Mouse (Mus musculus) heart, postnatal 10 days (tissue): ENCODE data around the gene Fam198a. TPM values are rescaled to one million over a fixed set of nuclear protein-coding genes. Genes with fewer than 3 reads are reported as not detected.

Source experiments
- DNase-seq, 2 experiments: peaks; one replicate each; pipeline ENCODE4 v3.0.0; 2021
- intact Hi-C: fragments of 180-260 bp; cut with DNase I; formaldehyde crosslinking; loops from one replicate; pipeline ENCODE4 v1.15.1; 2025
- total RNA-seq, 2 experiments: library from RNA; stranded (reverse); gene quantifications; 2 replicates each; pipeline ENCODE4 v1.2.3; 2021

Fam198a gene
- total RNA-seq, 2 experiments from 2014 or later, result 2.2 to 2.6 TPM

GRCm38 (mm10) chr9:121981046-121981445, 30.3 kb downstream of the Fam198a start:
- DNase-seq, result no peak
- intact Hi-C loops, result no loop called here

- intact Hi-C loops, result no loop called here
- DNase-seq, result no peak
Measured at GRCm38 (mm10) chr9:121981466-121982105, 30.8 kb downstream of the Fam198a start.

GRCm38 (mm10) chr9:121982214-121982613, 31.4 kb downstream of the Fam198a start:
- no peak for DNase-seq
- intact Hi-C loops, result no loop called here

GRCm38 (mm10) chr9:121982665-121983064, 31.9 kb downstream of the Fam198a start:
- intact Hi-C loops, result no loop called here
- no peak for DNase-seq

DNA sequence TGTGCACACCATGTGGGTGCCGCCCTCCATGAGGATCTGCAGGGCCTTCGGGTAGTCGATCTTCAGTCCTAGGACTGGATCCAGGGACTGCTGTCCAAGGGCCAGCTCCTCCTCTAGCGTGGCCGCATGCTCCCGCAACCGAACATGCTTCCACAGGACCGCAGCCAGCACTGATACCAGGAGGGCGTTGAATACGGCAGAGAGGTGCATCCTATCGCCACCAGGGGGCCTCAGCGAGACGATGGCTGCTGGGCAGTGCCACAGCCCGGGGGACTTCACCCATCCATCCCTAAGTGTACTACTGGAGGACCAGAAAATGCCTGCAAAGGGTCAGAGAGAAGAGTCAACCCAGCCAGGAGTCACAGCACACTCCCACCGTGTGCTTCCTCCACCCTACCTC, 32.7 kb downstream of the Fam198a start:
- peak; percentile 74 to 87 for DNase-seq
- intact Hi-C loops, result no loop called here

DNA sequence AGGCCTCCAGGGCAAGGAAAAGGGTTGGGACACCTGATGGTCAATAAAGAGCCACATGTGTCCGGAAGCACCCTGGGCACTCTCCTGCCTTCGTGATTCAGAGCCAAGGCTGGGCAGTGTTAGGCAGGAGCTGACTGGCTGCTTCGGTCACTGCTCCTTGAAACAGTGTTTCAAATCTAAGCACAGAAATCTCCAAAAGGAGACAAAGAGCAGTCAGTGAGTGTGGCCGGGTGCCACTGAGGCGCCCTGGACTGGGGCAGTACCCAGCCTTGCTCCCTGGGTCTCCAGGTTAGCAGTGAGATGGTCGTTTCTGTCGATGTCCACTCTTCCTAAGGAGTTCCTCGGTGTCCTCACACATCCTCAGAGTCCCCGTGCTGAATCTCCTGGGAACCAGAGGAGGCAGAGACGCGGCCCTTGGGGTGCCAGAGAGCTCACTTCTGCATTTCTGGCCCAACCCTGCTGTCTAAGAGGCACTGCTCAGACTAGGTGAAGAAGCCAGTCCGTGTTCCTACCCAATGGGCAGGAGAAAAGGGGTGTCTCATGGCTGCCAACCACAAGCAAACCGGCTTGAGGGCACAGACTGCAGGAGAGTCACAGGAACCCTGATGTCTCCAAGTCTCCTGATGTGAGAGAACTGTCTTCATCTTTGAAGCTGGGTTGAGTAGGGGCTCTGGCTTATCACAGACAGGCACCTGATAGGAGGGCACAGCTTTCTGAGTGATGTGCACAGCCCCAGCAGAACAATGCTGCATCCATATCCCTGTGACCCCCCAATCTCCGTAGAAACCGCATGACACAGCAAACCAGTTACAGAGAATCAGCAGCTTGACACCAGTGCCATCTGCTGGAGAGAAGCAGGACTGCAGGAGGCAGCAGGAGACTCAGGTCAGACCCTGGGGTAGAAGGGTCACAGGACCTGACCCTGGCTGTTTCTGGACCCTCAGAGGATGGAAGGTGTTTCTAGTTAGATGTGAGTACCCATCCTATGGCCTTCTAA, 34.0 kb downstream of the Fam198a start:
- intact Hi-C loops, result loop anchor here (1.0 to 5.0 kb wide), 4 partner anchors 37 to 152 kb away; no protein-coding TSS in a partner anchor

GRCm38 (mm10) chr9:121988910-121989309, 38.1 kb downstream of the Fam198a start:
- intact Hi-C loops, result loop anchor here (5.0 kb wide), 1 partner anchor 157 kb away; no protein-coding TSS in a partner anchor
- DNase-seq, result no peak

More for the DNA sequence above, 34.0 kb downstream of the Fam198a start:
- peak; percentile 76 to 88 for DNase-seq

DNA sequence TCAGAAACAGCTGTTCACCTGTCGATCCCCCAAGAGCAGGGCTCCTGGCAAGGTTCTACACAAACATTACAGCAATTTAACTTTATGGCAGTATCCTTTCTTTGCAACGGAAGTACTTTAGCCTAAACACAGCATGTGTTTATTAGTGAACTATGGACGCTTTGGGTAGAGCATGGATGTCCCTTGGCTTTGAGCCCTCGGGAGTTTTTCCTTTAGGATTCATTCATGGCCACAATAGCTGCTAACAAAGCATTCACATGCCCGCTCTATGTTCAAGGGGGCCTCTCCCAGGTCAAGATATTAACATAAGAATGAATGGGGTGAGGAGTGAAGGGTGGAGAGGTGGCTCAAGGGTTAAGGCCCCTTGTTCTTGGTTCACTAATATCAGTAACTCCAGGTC, 38.7 kb downstream of the Fam198a start:
- no peak for DNase-seq
- intact Hi-C loops, result loop anchor here (5.0 kb wide), 1 partner anchor 157 kb away; no protein-coding TSS in a partner anchor

DNA sequence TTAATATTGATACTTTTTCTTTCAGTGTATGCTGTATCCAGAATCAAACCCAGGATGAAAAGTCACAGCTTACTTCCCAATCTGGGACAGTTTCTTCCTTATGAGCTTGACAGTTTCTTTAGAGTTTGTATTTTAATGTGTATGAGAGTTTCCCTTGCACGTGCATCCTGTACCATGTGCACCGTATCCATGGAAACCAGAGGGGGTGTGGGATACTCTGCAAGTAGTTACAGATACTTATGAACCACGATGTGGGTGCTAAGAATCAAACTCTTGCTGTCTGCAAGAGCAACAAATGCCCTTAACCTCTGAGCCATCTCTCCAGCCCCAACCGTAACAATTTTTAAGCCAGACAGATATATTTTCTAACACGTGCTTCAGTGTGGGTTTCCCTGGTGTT, 40.3 kb downstream of the Fam198a start:
- DNase-seq, result no peak
- intact Hi-C loops, result no loop called here

- DNase-seq, result no peak
- intact Hi-C loops, result no loop called here
Measured at GRCm38 (mm10) chr9:121993047-121993446, 42.3 kb downstream of the Fam198a start.

DNA sequence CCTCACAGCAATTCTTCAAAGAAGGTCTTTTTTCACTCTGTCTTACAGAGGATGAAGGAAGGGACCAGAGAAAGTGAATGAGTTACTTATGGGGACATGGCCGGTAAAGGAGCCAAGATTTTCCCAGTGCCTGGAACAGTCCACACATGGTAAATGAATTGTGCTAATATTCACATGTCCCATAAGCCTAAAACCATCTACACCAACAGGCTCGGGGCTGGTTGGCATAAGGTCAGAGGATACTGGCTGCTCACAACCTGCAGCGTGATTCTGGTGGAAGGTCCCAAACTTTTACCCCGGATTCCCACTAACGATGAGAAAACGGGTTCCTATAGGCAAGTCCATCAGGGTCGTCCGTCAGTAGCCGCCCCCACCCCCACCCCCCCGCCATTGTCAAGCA, 44.3 kb downstream of the Fam198a start:
- DNase-seq, result no peak
- intact Hi-C loops, result no loop called here

DNA sequence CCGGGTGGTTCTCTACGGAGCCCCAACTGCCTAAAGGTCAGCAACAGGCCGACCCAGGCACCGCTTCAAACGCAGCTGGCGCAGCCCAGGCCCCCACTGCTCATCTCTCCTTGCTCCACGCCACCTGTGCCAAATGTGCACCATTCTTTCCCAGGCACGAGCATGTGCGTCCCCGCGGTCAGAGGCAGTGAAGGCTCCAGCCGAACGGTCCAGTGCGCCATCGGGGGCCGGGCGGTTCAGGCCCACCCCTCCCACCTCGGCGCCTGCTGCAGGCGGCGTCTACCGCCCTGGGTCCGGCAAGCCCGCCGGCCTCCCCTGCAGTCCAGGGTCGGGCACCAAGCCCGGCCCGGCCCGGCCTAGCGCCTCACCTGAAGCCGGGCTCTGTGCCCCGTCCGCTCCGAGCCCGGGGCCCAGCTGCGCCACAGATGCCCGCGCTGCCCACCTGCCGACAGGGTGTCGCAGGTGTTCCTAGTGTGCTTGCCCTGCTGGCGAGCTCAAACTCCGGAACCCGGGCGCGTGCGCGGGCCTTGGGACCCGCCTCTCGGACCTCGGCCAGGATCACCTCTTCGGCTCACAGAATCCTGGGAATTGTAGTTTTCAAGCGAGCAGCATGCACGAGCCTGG, 44.8 kb downstream of the Fam198a start:
- peak; percentile 88 to 90 for DNase-seq

GRCm38 (mm10) chr9:121997010-121997409, 46.2 kb downstream of the Fam198a start, which contains the start of gene Pomgnt2:
Gene Pomgnt2, minus strand, starts transcription at chr9:121997110.
- no peak for DNase-seq
- intact Hi-C loops, result no loop called here

More for the DNA sequence above, 44.8 kb downstream of the Fam198a start:
- intact Hi-C loops, result no loop called here

DNA sequence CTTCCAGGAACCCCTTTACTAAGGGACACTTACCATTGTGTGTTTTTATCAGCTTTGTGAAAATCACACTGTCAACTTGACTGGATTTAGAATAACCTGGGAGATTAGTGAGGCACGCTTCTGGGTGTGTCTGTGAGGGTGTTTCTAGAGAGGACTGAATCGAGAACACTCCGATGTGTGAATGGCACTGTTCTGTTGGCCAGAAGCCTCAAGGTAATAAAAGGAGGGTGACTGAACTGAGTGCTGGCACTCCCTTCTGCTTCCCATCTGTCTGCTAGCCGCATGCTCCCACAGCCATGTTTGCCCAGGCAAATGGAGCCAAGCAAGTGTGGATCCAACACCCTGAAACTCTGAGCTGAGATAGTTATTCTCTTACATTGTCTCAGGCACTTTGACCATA, 47.2 kb downstream of the Fam198a start:
- intact Hi-C loops, result no loop called here
- DNase-seq, result no peak

GRCm38 (mm10) chr9:122006175-122006574, 55.4 kb downstream of the Fam198a start:
- DNase-seq, result no peak
- intact Hi-C loops, result no loop called here

- intact Hi-C loops, result no loop called here
- DNase-seq, result peak in 1 of 2 experiments; percentile 74
Measured at GRCm38 (mm10) chr9:122006609-122007008, 55.8 kb downstream of the Fam198a start.

DNA sequence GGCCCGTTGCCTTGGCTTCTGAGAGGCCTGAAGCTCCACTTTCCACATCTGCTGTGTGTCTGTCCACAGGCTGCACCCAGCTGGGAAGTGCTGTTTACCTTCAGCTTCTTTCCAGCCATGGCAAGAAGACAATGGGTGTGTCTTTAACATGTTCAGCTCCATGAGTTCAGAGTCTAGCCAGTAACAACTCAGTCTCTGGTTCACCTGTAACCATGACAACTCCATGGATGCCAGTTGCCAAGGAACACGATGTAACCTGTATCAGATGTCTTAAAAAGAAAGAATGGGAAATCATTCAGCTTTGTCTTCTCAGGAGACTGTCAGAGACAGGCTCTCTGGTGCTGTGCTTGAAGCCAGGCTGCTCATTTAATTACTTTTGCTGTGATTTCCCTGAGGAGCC, 58.1 kb downstream of the Fam198a start:
- DNase-seq, result no peak
- intact Hi-C loops, result no loop called here

- DNase-seq, result no peak
- intact Hi-C loops, result no loop called here
Measured at GRCm38 (mm10) chr9:122010751-122011150, 60.0 kb downstream of the Fam198a start.

GRCm38 (mm10) chr9:122012816-122013215, 62.0 kb downstream of the Fam198a start:
- DNase-seq, result no peak
- intact Hi-C loops, result no loop called here

DNA sequence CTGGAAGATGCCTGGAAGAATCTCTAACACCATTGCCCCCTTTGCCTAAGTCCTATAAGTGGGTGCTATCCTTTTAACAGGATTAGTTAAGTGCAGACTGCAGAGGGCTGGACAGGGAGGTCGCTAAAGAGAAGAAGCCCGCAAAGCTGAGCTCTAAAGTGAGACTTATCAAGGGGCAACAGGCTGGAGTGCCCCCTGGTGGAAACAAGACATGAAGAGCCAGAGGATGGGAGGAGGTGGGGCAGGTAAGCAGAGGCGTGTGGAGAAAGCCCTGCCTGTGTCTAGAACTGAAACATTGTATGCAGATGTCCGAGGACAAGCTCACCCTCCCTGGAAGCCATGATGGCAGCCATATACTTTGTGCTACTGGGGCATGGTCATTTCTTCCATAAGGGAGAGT, 62.8 kb downstream of the Fam198a start:
- intact Hi-C loops, result loop anchor here (2.0 kb wide), 1 partner anchor 65 kb away; no protein-coding TSS in a partner anchor
- DNase-seq, result no peak

DNA sequence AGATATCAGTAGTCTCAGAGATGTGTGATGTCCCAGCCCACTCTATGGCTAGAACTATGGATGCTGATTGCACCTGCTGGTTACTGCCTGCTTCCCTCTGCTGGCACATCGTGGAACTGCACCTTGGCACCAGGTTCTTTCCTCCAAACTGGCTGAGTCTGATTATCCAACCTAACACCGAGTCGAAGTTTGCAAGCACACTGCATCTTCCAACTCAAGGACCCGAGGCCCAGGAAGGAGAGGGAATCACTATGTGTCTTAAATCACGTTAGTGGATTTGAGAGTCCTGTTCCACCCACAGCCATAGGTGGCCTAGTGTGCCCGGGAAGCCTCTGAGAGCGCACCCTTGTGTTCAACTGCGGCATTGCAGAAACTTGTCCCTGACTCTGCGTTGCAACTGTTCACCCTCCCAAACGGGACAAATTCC, 63.5 kb downstream of the Fam198a start:
- intact Hi-C loops, result loop anchor here (2.0 kb wide), 1 partner anchor 65 kb away; no protein-coding TSS in a partner anchor
- DNase-seq, result peak; percentile 81 to 90
